Mouse (Mus musculus): ENCODE measurements around the gene Epha3. TPM values are rescaled to one million over a fixed set of nuclear protein-coding genes. Genes with fewer than 3 reads are reported as not detected.

Epha3 gene
- total RNA-seq, 4 experiments from 2014 or later = 0.05 to 0.35 (median 0.14) TPM

- DNase-seq (ENCODE audit: low spot score in 2 of 2) = no peak
These were observed 362.5 kb downstream of the Epha3 start for GRCm38 (mm10) chr16:63501456-63501855.

GRCm38 (mm10) chr16:63500975-63501393 lies 363.0 kb downstream of the Epha3 start:
- DNase-seq (ENCODE audit: low spot score in 2 of 2) = no peak
